Mouse (Mus musculus) small intestine, adult 2 months (tissue): ENCODE data around the gene Gabra5.

Source experiments
- CTCF ChIP-seq: fragments of 200-500 bp; IDR thresholded peaks from 2 replicates; pipeline ENCODE4 v1.5.1; 2012; ENCODE audit warnings: low read depth, mild to moderate bottlenecking, control low read depth, inconsistent platforms, low read length, moderate library complexity, mixed read lengths; ENCODE audit not compliant: insufficient replicate concordance, insufficient read length; ENCODE audit errors: extremely low read depth
- POLR2A ChIP-seq: fragments of 200-500 bp; IDR thresholded peaks from 2 replicates; pipeline ENCODE4 v1.6.1; 2012; ENCODE audit warnings: low read depth, mild to moderate bottlenecking, control low read depth, inconsistent platforms, low read length, moderate library complexity

DNA sequence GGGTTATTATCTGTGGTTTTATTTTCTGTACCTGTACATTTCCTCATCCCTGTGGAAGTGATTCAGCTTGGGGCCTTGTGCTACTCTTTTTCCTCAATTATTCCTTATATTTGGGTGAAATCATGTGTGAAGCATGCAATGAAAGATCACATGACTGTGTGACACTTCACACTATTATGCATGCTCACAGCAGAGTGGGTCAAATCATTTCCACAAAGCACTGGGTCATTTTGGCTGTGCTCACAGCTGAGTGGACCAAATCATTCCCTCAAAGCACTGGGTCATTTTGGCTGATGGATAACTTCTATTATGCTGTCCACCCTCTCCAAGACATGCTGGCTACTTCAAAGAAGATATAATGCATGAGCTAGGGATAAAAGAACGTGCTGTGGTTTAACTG is 97.0 kb downstream of the Gabra5 start:
- TF ChIP-seq POLR2A = no peak
- TF ChIP-seq CTCF = no peak
